ENCODE assay signal across 14 mouse cellular contexts in the genomic region with DNA sequence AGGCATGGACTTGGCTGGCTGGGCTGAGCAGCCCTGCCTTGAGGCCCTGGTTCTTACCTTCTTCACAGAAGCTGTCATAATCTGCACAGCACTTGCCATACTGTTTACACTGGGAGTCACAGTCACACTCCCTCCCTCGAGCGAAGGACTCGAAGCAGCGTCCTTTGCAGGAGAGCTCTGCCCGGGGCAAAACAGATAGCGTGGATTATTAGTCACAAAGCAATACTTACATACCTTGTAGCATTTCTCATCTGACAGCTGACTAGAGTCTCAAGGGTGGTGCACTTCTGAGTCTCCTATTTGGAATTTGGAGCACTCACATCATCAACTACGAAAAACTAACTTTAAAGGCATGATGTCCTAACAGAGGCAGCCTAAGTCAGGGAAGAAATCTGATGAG.
"Had no signal": no experiment of that assay in that cellular context is flagged by ENCODE, and none has a peak within 500 bp of the region (broad histone marks: within the 10 kb centered on the region; RNA-seq: fewer than 3 reads in every experiment).

No protein-coding gene starts in this region.

- H3K4me1 ChIP-seq: limb, embryonic 13.5 days; midbrain, embryonic 10.5 days; neural tube, embryonic 12.5 days; stomach, embryonic 15.5 days had no signal

- H3K27me3 ChIP-seq: limb, embryonic 13.5 days; neural tube, embryonic 12.5 days; stomach, embryonic 15.5 days had no signal

- DNase-seq: kidney, adult 8-10 months; kidney, postnatal 25 days; layer of hippocampus, postnatal 36 days; left cerebral cortex, postnatal 4 days; lung, postnatal 4 days; midbrain, embryonic 14.5 days; retina, postnatal 1 day; right cerebral cortex, postnatal 14 days; thymus, postnatal 4 days had no signal

- H3K9me3 ChIP-seq: limb, embryonic 13.5 days; midbrain, embryonic 10.5 days; neural tube, embryonic 12.5 days; stomach, embryonic 15.5 days had no signal

- H3K36me3 ChIP-seq: limb, embryonic 13.5 days; midbrain, embryonic 10.5 days; neural tube, embryonic 12.5 days; stomach, embryonic 15.5 days had no signal

- H3K4me3 ChIP-seq: limb, embryonic 13.5 days; midbrain, embryonic 10.5 days; neural tube, embryonic 12.5 days; stomach, embryonic 15.5 days had no signal

- H3K27ac ChIP-seq: limb, embryonic 13.5 days; liver, embryonic 14.5 days; midbrain, embryonic 10.5 days; neural tube, embryonic 12.5 days; stomach, embryonic 15.5 days had no signal

- H3K9ac ChIP-seq: limb, embryonic 13.5 days; liver, embryonic 14.5 days; neural tube, embryonic 12.5 days; stomach, embryonic 15.5 days had no signal

- H3K4me2 ChIP-seq: limb, embryonic 13.5 days; neural tube, embryonic 12.5 days; stomach, embryonic 15.5 days had no signal
